Mouse (Mus musculus): ENCODE results near the gene Pced1b. TPM values are rescaled to one million over a fixed set of nuclear protein-coding genes. Genes with fewer than 3 reads are reported as not detected.

Pced1b gene
- total RNA-seq, 2 experiments from 2014 or later = 6.3 TPM

GRCm38 (mm10) chr15:97258483-97259230 is 11.8 kb downstream of the Pced1b start:
- H3K4me3 ChIP-seq = no peak overlapping the region
- TF ChIP-seq CTCF (IDR thresholded peaks at IDR 0.05) = no peak
- intact Hi-C loops (cut with DNase I) = no loop called here
- H3K27ac ChIP-seq = no peak overlapping the region
- DNase-seq (ENCODE audit: extremely low spot score in 1 of 2, low spot score in 2 of 2) = no peak

GRCm38 (mm10) chr15:97259300-97259699 is 12.4 kb downstream of the Pced1b start:
- no peak for DNase-seq (ENCODE audit: extremely low spot score in 1 of 2, low spot score in 2 of 2)
- no peak overlapping the region for H3K27ac ChIP-seq
- no peak for TF ChIP-seq CTCF (IDR thresholded peaks at IDR 0.05)
- no peak overlapping the region for H3K4me3 ChIP-seq
- intact Hi-C loops (cut with DNase I) = no loop called here

GRCm38 (mm10) chr15:97259968-97260597 is 13.2 kb downstream of the Pced1b start:
- no peak for DNase-seq (ENCODE audit: extremely low spot score in 1 of 2, low spot score in 2 of 2)
- Histone ChIP-seq H3K4me3 (no peak overlapping the region), H3K27ac (no peak overlapping the region)
- TF ChIP-seq CTCF (IDR thresholded peaks at IDR 0.05) = no peak
- intact Hi-C loops (cut with DNase I) = no loop called here

GRCm38 (mm10) chr15:97262251-97262650 is 15.3 kb downstream of the Pced1b start:
- intact Hi-C loops (cut with DNase I) = no loop called here
- DNase-seq (ENCODE audit: extremely low spot score in 1 of 2, low spot score in 2 of 2) = no peak
- no peak overlapping the region for H3K27ac ChIP-seq
- no peak overlapping the region for H3K4me3 ChIP-seq
- no peak for TF ChIP-seq CTCF (IDR thresholded peaks at IDR 0.05)

GRCm38 (mm10) chr15:97266236-97266845 is 19.4 kb downstream of the Pced1b start:
- Histone ChIP-seq H3K27ac (no peak overlapping the region), H3K4me3 (no peak overlapping the region)
- no peak for TF ChIP-seq CTCF (IDR thresholded peaks at IDR 0.05)
- intact Hi-C loops (cut with DNase I) = no loop called here
- no peak for DNase-seq (ENCODE audit: extremely low spot score in 1 of 2, low spot score in 2 of 2)

- TF ChIP-seq CTCF (IDR thresholded peaks at IDR 0.05) = no peak
- no peak overlapping the region for H3K27ac ChIP-seq
- intact Hi-C loops (cut with DNase I) = no loop called here
- DNase-seq (ENCODE audit: extremely low spot score in 1 of 2, low spot score in 2 of 2) = no peak
- H3K4me3 ChIP-seq = no peak overlapping the region
Observed at GRCm38 (mm10) chr15:97267094-97267695, 20.3 kb downstream of the Pced1b start.

- intact Hi-C loops (cut with DNase I) = no loop called here
- no peak for DNase-seq (ENCODE audit: extremely low spot score in 1 of 2, low spot score in 2 of 2)
- H3K27ac ChIP-seq = no peak overlapping the region
- TF ChIP-seq CTCF (IDR thresholded peaks at IDR 0.05) = no peak
- no peak overlapping the region for H3K4me3 ChIP-seq
Observed at GRCm38 (mm10) chr15:97271985-97272697, 25.2 kb downstream of the Pced1b start.

GRCm38 (mm10) chr15:97272831-97273230 is 25.9 kb downstream of the Pced1b start:
- DNase-seq (ENCODE audit: extremely low spot score in 1 of 2, low spot score in 2 of 2) = no peak
- H3K4me3 ChIP-seq = no peak overlapping the region
- no peak overlapping the region for H3K27ac ChIP-seq
- intact Hi-C loops (cut with DNase I) = no loop called here
- TF ChIP-seq CTCF (IDR thresholded peaks at IDR 0.05) = no peak

GRCm38 (mm10) chr15:97275626-97276395 is 28.9 kb downstream of the Pced1b start:
- no peak for DNase-seq (ENCODE audit: extremely low spot score in 1 of 2, low spot score in 2 of 2)
- intact Hi-C loops (cut with DNase I) = no loop called here
- H3K4me3 ChIP-seq = no peak overlapping the region
- TF ChIP-seq CTCF (IDR thresholded peaks at IDR 0.05) = no peak
- H3K27ac ChIP-seq = no peak overlapping the region

- no peak for DNase-seq (ENCODE audit: extremely low spot score in 1 of 2, low spot score in 2 of 2)
- H3K4me3 ChIP-seq = no peak overlapping the region
- intact Hi-C loops (cut with DNase I) = no loop called here
- TF ChIP-seq CTCF (IDR thresholded peaks at IDR 0.05) = no peak
- no peak overlapping the region for H3K27ac ChIP-seq
Observed at GRCm38 (mm10) chr15:97276660-97277153, 29.8 kb downstream of the Pced1b start.

GRCm38 (mm10) chr15:97277328-97277727 is 30.4 kb downstream of the Pced1b start:
- no peak overlapping the region for H3K4me3 ChIP-seq
- no peak for TF ChIP-seq CTCF (IDR thresholded peaks at IDR 0.05)
- no peak overlapping the region for H3K27ac ChIP-seq
- DNase-seq (ENCODE audit: extremely low spot score in 1 of 2, low spot score in 2 of 2) = no peak
- intact Hi-C loops (cut with DNase I) = no loop called here

All from left cerebral cortex, adult 2 months (tissue).